Mouse (Mus musculus) retina, postnatal 1 day (tissue): Measurements from ENCODE around the gene Pml.
"Not testable (repeated sequence)": the region's sequence is repeated elsewhere in the genome, so short reads cannot be mapped to it uniquely, and the experiment has no call there.

Source experiments
- DNase-seq: peaks from one replicate; pipeline ENCODE4 v3.0.0-alpha.2; 2012

Gene Pml

GRCm38 (mm10) chr9:58249592-58250192 is at the start of gene Pml:
Pml (minus strand) TSS chr9:58249786.
- DNase-seq = peak; percentile 67

- DNase-seq = no peak
Observed at GRCm38 (mm10) chr9:58297961-58298477, 48.4 kb upstream of the Pml start.

- DNase-seq = no peak
Observed at GRCm38 (mm10) chr9:58297065-58297464, 47.5 kb upstream of the Pml start.

GRCm38 (mm10) chr9:58295766-58296361 is 46.3 kb upstream of the Pml start:
- DNase-seq = peak; percentile 74

GRCm38 (mm10) chr9:58295345-58295744 is 45.8 kb upstream of the Pml start:
- no peak for DNase-seq

- DNase-seq = no peak
Observed at GRCm38 (mm10) chr9:58294527-58294926, 44.9 kb upstream of the Pml start.

GRCm38 (mm10) chr9:58289901-58290300 is 40.3 kb upstream of the Pml start:
- no peak for DNase-seq

GRCm38 (mm10) chr9:58289090-58289489 is 39.5 kb upstream of the Pml start:
- no peak for DNase-seq

GRCm38 (mm10) chr9:58283431-58283830 is 33.8 kb upstream of the Pml start:
- no peak for DNase-seq

GRCm38 (mm10) chr9:58281597-58281996 is 32.0 kb upstream of the Pml start:
- DNase-seq = peak; percentile 59

GRCm38 (mm10) chr9:58280259-58281109 is 30.9 kb upstream of the Pml start:
- DNase-seq = peak; percentile 95

GRCm38 (mm10) chr9:58279780-58280179 is 30.2 kb upstream of the Pml start:
- DNase-seq = no peak

- DNase-seq = no peak
Observed at GRCm38 (mm10) chr9:58278821-58279723, 29.5 kb upstream of the Pml start.

- no peak for DNase-seq
Observed at GRCm38 (mm10) chr9:58278313-58278712, 28.7 kb upstream of the Pml start.

- no peak for DNase-seq
Observed at GRCm38 (mm10) chr9:58276346-58276745, 26.8 kb upstream of the Pml start.

- no peak for DNase-seq
Observed at GRCm38 (mm10) chr9:58275797-58276196, 26.2 kb upstream of the Pml start.

- no peak for DNase-seq
Observed at GRCm38 (mm10) chr9:58275115-58275774, 25.7 kb upstream of the Pml start.

GRCm38 (mm10) chr9:58274626-58275025 is 25.0 kb upstream of the Pml start:
- no peak for DNase-seq

GRCm38 (mm10) chr9:58274101-58274604 is 24.6 kb upstream of the Pml start:
- no peak for DNase-seq

- DNase-seq = no peak
Observed at GRCm38 (mm10) chr9:58272855-58273254, 23.3 kb upstream of the Pml start.

- DNase-seq = no peak
Observed at GRCm38 (mm10) chr9:58272068-58272541, 22.5 kb upstream of the Pml start.

GRCm38 (mm10) chr9:58271551-58271950 is 22.0 kb upstream of the Pml start:
- DNase-seq = not testable (repeated sequence)
